In genomic region chr9:14058592-14059227, GRCm38 (mm10) we compare ENCODE assay signal across 9 mouse cellular contexts.
A peak's percentile ranks its signal among the peaks of the same experiment; 100 is the strongest.
DNase-seq lines count a peak whose midpoint lies in the region; ATAC-seq and TF ChIP-seq lines count a peak whose summit lies in the region.
"Had no signal": no experiment of that assay in that cellular context is flagged by ENCODE, and none has a peak within 500 bp of the region (broad histone marks: within the 10 kb centered on the region; RNA-seq: fewer than 3 reads in every experiment).

No protein-coding gene starts in this region.

- H3K4me1 ChIP-seq in forebrain, embryonic 13.5 days = peaks cover 26% of the 10 kb centered on the region

- peak; percentile 82 for ATAC-seq in forebrain, embryonic 13.5 days

- H3K4me3 ChIP-seq in left cerebral cortex, adult 2 months = no peak overlapping the region
- no peak overlapping the region for H3K4me3 ChIP-seq in forebrain, embryonic 13.5 days

- H3K9me3 ChIP-seq in forebrain, embryonic 13.5 days (replicated peaks) = no peaks in the 10 kb centered on the region

- H3K9ac ChIP-seq in forebrain, embryonic 13.5 days = no peak overlapping the region

- TF ChIP-seq CTCF in left cerebral cortex, adult 2 months (IDR thresholded peaks at IDR 0.05) = no peak; the same call in 1 of the 2 replicates

- no peak overlapping the region for H3K4me2 ChIP-seq in forebrain, embryonic 13.5 days

- peak overlapping the region; percentile 85 for H3K27ac ChIP-seq in left cerebral cortex, adult 2 months
- H3K27ac ChIP-seq in forebrain, embryonic 13.5 days = peak overlapping the region; percentile 54; the same call in 1 of the 2 replicates

- H3K27me3 ChIP-seq in forebrain, embryonic 13.5 days = no peaks in the 10 kb centered on the region
- H3K27me3 ChIP-seq in splenic B cell, adult 2 months (ENCODE audit: control insufficient read depth, insufficient read depth, low read length, poor library complexity, severe bottlenecking) = no peaks in the 10 kb centered on the region

- no peaks in the 10 kb centered on the region for H3K36me3 ChIP-seq in forebrain, embryonic 13.5 days (ENCODE audit: poor library complexity, severe bottlenecking)
- no peaks in the 10 kb centered on the region for H3K36me3 ChIP-seq in splenic B cell, adult 2 months (ENCODE audit: control insufficient read depth, insufficient read depth, low read length, poor library complexity, severe bottlenecking)

- intact Hi-C loops in left cerebral cortex, adult 2 months (cut with DNase I) = no loop called here

- 3% methylated on average over 5 of the region's 5 CpGs for WGBS in forebrain, embryonic 13.5 days

- DNase-seq in adrenal gland, adult (ENCODE audit: inconsistent age in 2 of 2, low spot score in 1 of 2) = peak; percentile 32 to 81
- DNase-seq in adrenal gland, adult 18-20 months (ENCODE audit: low spot score in 2 of 2) = no peak
- no peak for DNase-seq in left cerebral cortex, adult 2 months (ENCODE audit: extremely low spot score in 1 of 2, low spot score in 2 of 2)
- no peak for DNase-seq in left cerebral cortex, adult 11 months (ENCODE audit: low spot score)
- peak; percentile 26 for DNase-seq in splenic B cell, adult 2 months (ENCODE audit: low read depth, low spot score)
- DNase-seq in yolk sac, embryonic 10.5 days (ENCODE audit: low spot score) = no peak
- no peak for DNase-seq in retina, postnatal 1 day
- DNase-seq: gastrocnemius, postnatal 25 days had no signal

Comparison
In these comparisons a context has a peak if more than half of its experiments do, and no peak if none do; other contexts are left out.
1. DNase-seq: peak in adrenal gland, adult (2 of 2) and splenic B cell, adult 2 months (single experiment); none in adrenal gland, adult 18-20 months (0 of 2), left cerebral cortex, adult 2 months (0 of 2), left cerebral cortex, adult 11 months (single experiment), yolk sac, embryonic 10.5 days (single experiment) and retina, postnatal 1 day (single experiment).